ENCODE assay signal across 8 mouse cellular contexts in genomic region chr2:65845551-65845950, GRCm38 (mm10). TPM values are rescaled to one million over a fixed set of nuclear protein-coding genes. Genes with fewer than 3 reads are reported as not detected.
DNase-seq lines count a peak whose midpoint lies in the region; ATAC-seq lines count a peak whose summit lies in the region.

Gene Csrnp3 (plus strand): TSS chr2:65845767.

- peak within 1 kb of the TSS; percentile 38 for H3K4me3 ChIP-seq in liver, embryonic 13.5 days (replicated peaks)

- peaks cover 44% of the 10 kb centered on the region for H3K27me3 ChIP-seq in liver, embryonic 13.5 days

- WGBS in liver, embryonic 13.5 days (ENCODE audit: insufficient replicate concordance), result 5% methylated on average over 6 of the region's 6 CpGs

- H3K4me1 ChIP-seq in liver, embryonic 13.5 days (replicated peaks), result peaks cover 15% of the 10 kb centered on the region

- H3K27ac ChIP-seq in liver, embryonic 13.5 days, result no peak within 1 kb of the TSS

- no peaks in the 10 kb centered on the region for H3K9me3 ChIP-seq in liver, embryonic 13.5 days (replicated peaks)

- peak; percentile 55 for DNase-seq in adrenal gland, adult 2 months
- DNase-seq in adrenal gland, adult 18-20 months (ENCODE audit: low spot score in 2 of 2), result no peak
- DNase-seq in cerebellum, adult 9-11 months, result peak; percentile 79
- DNase-seq in frontal cortex, postnatal 14 days (ENCODE audit: low spot score in 2 of 2), result peak; percentile 63 to 72
- peak; percentile 61 to 68 for DNase-seq in kidney, postnatal 4 days
- no peak for DNase-seq in liver, embryonic 13.5 days
- peak; percentile 65 for DNase-seq in ovary, postnatal 36 days (ENCODE audit: low spot score)
- DNase-seq in spleen, postnatal 36 days (ENCODE audit: low spot score in 2 of 2), result no peak

- H3K4me2 ChIP-seq in liver, embryonic 13.5 days, result peak within 1 kb of the TSS; percentile 56

- H3K36me3 ChIP-seq in liver, embryonic 13.5 days, result no peaks in the 10 kb centered on the region

- no peak for ATAC-seq in liver, embryonic 13.5 days (ENCODE audit: low read depth)

- no peak within 1 kb of the TSS for H3K9ac ChIP-seq in liver, embryonic 13.5 days

RNA-seq across cellular contexts. Expression of gene Csrnp3, which starts in this region (rescaled TPM):
- 1 to 10 TPM in 1 of 2 experiments, under 1 TPM in 1; 0.17 to 1.0 TPM for total RNA-seq in adrenal gland, adult 2 months (2021)
- 0.12 TPM in 2 replicates for polyA plus RNA-seq in adrenal gland, adult 2 months (2012; rRNA removed)
- under 1 TPM; 0.30 to 0.54 TPM for total RNA-seq in adrenal gland, adult 18-20 months (2021)
- 0.21 and 0.36 TPM in 2 replicates for polyA plus RNA-seq in liver, embryonic 13.5 days (2015; fragmentation: Nextera tagmentation; extraction: Ambion mirVana)

Comparison
In these comparisons a context has a peak if more than half of its experiments do, and no peak if none do; other contexts are left out.
1. DNase-seq: peak in adrenal gland, adult 2 months (single experiment), cerebellum, adult 9-11 months (single experiment), frontal cortex, postnatal 14 days (2 of 2), kidney, postnatal 4 days (2 of 2) and ovary, postnatal 36 days (single experiment); none in adrenal gland, adult 18-20 months (0 of 2), liver, embryonic 13.5 days (single experiment) and spleen, postnatal 36 days (0 of 2).